Mouse (Mus musculus): ENCODE data around the gene Hist1h3c. TPM values are rescaled to one million over a fixed set of nuclear protein-coding genes. Genes with fewer than 3 reads are reported as not detected.
"Not testable (repeated sequence)": the region's sequence is repeated elsewhere in the genome, so short reads cannot be mapped to it uniquely, and the experiment has no call there.

The Hist1h3c gene
- polyA plus RNA-seq, 1 experiment from 2014 or later, result 1.6 TPM

DNA sequence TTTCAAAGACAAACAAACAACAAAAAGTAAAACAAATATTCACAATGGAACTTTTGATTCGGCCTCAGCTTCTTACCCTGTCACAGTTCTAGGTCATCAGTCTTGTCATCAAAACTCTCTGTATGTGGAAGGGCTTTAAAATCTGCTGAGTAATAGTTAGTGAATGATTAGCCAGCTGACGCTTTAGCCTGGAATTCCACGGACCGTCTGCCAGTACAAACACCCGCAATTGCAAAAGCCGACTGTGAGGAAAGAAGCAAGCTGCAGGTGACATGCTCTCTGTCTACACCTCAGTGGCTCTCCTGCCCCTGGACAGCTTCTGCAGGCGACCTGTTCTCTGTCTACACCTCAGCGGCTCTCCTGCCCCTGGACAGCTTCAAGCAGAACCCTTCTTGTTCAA is 14.9 kb downstream of the Hist1h3c start:
- Histone ChIP-seq H3K27me3 (replicated peaks; ENCODE audit: control insufficient read depth, insufficient read depth, low read length) (no peaks in the 10 kb centered on the region), H3K36me3 (ENCODE audit: control insufficient read depth, insufficient read depth) (no peaks in the 10 kb centered on the region), H3K4me2 (ENCODE audit: low read length) (no peak overlapping the region), H3K9ac (replicated peaks; ENCODE audit: low read depth, low read length) (no peak overlapping the region), H3K9me3 (ENCODE audit: control insufficient read depth, low read length) (no peaks in the 10 kb centered on the region), H3K27ac (ENCODE audit: low read length) (no peak overlapping the region), H3K4me3 (replicated peaks; ENCODE audit: low read length) (no peak overlapping the region), H3K4me1 (replicated peaks; ENCODE audit: control insufficient read depth, insufficient read depth, low read length) (no peaks in the 10 kb centered on the region)
- no peak for ATAC-seq
- WGBS, result 55% methylated on average over 8 of the region's 8 CpGs

DNA sequence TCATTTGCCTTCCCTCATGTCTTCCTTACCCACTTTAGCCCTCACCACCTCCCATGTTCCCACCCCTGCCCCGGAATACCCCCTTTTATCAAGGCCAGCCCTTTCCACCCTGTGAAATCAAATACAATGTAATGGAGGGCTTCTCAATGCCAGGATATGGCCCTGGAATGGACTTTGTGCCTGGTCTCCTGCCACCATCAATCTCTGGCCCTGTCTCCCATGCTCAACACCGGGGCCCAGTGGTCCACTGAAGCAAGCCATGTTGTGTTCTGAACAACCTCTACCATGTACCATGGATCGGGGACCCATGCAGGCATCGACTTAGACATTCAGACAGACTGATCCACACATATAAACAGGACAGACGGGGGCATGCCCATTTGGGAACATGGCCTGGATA is 15.7 kb downstream of the Hist1h3c start:
- Histone ChIP-seq H3K27ac (ENCODE audit: low read length) (no peak overlapping the region), H3K4me2 (ENCODE audit: low read length) (no peak overlapping the region), H3K36me3 (ENCODE audit: control insufficient read depth, insufficient read depth) (no peaks in the 10 kb centered on the region), H3K4me3 (replicated peaks; ENCODE audit: low read length) (no peak overlapping the region), H3K4me1 (replicated peaks; ENCODE audit: control insufficient read depth, insufficient read depth, low read length) (no peaks in the 10 kb centered on the region), H3K9ac (replicated peaks; ENCODE audit: low read depth, low read length) (no peak overlapping the region), H3K27me3 (replicated peaks; ENCODE audit: control insufficient read depth, insufficient read depth, low read length) (no peaks in the 10 kb centered on the region), H3K9me3 (ENCODE audit: control insufficient read depth, low read length) (no peaks in the 10 kb centered on the region)
- 93% methylated on average over 5 of the region's 5 CpGs for WGBS
- no peak for ATAC-seq

DNA sequence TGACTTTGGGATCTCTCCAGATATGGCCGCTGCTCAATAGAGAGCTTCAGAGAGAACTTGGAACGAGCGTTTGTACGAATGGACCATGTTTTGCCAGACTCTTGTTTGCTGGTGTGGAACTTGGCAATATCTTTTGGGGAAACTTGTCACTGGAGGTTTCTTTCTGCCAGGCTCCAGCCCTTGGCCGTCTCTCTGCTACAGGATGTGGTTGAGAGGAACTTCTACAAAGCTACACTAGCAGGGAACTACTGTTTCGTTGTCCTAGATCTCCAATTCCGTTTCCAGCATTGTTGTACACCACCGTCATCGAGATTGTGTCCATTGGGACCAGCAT is 16.2 kb downstream of the Hist1h3c start:
- Histone ChIP-seq H3K36me3 (ENCODE audit: control insufficient read depth, insufficient read depth) (no peaks in the 10 kb centered on the region), H3K27ac (ENCODE audit: low read length) (no peak overlapping the region), H3K4me1 (replicated peaks; ENCODE audit: control insufficient read depth, insufficient read depth, low read length) (no peaks in the 10 kb centered on the region), H3K9me3 (ENCODE audit: control insufficient read depth, low read length) (no peaks in the 10 kb centered on the region), H3K27me3 (replicated peaks; ENCODE audit: control insufficient read depth, insufficient read depth, low read length) (no peaks in the 10 kb centered on the region), H3K4me2 (ENCODE audit: low read length) (no peak overlapping the region), H3K4me3 (replicated peaks; ENCODE audit: low read length) (no peak overlapping the region), H3K9ac (replicated peaks; ENCODE audit: low read depth, low read length) (no peak overlapping the region)
- no peak for ATAC-seq
- 90% methylated on average over 9 of the region's 9 CpGs for WGBS

DNA sequence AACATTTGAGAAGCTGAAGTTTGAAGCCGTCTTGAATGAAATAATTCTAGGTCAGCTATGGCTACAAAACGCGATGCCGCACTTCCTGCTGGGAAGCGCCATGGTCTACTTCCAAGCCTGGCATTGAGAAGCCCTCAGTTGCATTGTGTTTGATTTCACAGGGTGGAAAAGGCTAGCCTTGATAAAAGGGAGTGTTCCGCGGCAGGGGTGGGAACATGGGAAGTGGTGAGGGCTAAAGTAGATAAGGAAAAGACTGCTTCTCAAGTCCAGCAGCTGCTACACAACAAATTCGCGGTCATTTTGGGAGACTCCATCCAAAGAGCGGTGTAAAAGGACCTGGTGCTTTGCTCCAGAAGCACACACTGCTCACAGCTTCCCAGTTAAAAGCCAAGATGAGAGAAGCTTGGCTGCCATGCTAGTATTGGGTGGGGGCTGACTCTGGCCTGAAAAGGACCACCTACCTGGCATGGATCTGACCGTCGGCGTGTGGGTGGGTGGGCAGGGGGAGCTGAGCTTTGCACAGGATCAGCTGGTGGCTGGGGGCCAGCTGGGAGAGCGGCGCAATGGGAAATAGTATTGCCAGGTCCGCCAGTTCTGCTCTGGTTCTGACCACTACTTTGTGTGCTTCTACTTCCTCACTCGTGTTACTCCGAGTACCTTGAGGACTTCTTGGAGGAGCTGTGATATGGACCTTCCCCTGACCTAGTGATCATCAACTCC is 16.8 kb downstream of the Hist1h3c start:
- Histone ChIP-seq H3K36me3 (ENCODE audit: control insufficient read depth, insufficient read depth) (no peaks in the 10 kb centered on the region), H3K9me3 (ENCODE audit: control insufficient read depth, low read length) (no peaks in the 10 kb centered on the region), H3K27ac (ENCODE audit: low read length) (no peak overlapping the region), H3K4me1 (replicated peaks; ENCODE audit: control insufficient read depth, insufficient read depth, low read length) (no peaks in the 10 kb centered on the region), H3K4me3 (replicated peaks; ENCODE audit: low read length) (no peak overlapping the region), H3K9ac (replicated peaks; ENCODE audit: low read depth, low read length) (no peak overlapping the region), H3K4me2 (ENCODE audit: low read length) (no peak overlapping the region), H3K27me3 (replicated peaks; ENCODE audit: control insufficient read depth, insufficient read depth, low read length) (no peaks in the 10 kb centered on the region)
- WGBS, result 91% methylated on average over 18 of the region's 18 CpGs
- no peak for ATAC-seq

DNA sequence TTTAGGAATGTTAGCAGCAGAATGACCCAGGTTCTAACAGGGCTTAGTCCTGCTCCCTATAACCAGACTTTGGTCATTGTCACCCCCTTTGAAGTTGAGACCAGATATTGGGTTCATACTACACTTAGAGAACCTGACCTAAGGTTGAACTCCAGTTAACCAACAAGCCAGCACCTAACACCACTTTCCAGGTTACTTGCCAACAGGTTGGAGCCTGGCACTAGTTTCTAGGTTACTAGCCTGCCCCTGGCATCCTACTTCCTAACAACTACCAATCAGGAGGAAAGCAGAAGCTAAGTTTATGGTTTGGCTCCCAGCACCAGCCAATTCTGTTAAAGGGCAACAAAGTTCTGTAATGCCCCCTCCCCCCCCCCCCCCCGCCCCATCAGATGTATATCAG is 20.2 kb downstream of the Hist1h3c start:
- no peaks in the 10 kb centered on the region for H3K27me3 ChIP-seq (replicated peaks; ENCODE audit: control insufficient read depth, insufficient read depth, low read length)
- H3K36me3 ChIP-seq (ENCODE audit: control insufficient read depth, insufficient read depth), result no peaks in the 10 kb centered on the region
- no CpG with 5 or more reads among the region's 1 CpGs for WGBS
- H3K9ac ChIP-seq (replicated peaks; ENCODE audit: low read depth, low read length), result no peak overlapping the region
- no peaks in the 10 kb centered on the region for H3K9me3 ChIP-seq (ENCODE audit: control insufficient read depth, low read length)
- H3K27ac ChIP-seq (ENCODE audit: low read length), result no peak overlapping the region
- no peak overlapping the region for H3K4me3 ChIP-seq (replicated peaks; ENCODE audit: low read length)
- ATAC-seq, result no peak
- no peak overlapping the region for H3K4me2 ChIP-seq (ENCODE audit: low read length)
- no peaks in the 10 kb centered on the region for H3K4me1 ChIP-seq (replicated peaks; ENCODE audit: control insufficient read depth, insufficient read depth, low read length)

DNA sequence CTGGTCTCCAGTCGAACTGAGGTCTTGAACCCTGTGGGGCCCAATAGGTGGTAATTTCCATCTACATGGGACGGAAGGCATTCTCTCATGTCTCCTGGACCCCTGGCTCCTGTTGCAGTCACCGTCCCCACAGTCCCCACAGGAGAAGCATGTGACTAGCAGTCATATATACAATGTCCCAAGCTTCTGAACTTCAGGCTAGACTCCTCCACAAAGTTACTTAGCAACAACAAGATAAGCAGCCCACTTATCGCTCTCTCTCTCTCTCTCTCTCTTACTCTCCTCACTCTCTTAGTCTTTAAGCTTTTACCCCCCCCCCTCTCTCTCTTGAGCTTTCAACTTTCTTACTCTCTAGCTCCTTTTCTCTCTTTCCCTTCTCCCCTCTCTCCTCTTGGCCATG is 21.2 kb downstream of the Hist1h3c start:
- Histone ChIP-seq H3K36me3 (ENCODE audit: control insufficient read depth, insufficient read depth) (no peaks in the 10 kb centered on the region), H3K9ac (replicated peaks; ENCODE audit: low read depth, low read length) (no peak overlapping the region), H3K4me2 (ENCODE audit: low read length) (no peak overlapping the region), H3K27ac (ENCODE audit: low read length) (no peak overlapping the region), H3K4me3 (replicated peaks; ENCODE audit: low read length) (no peak overlapping the region), H3K4me1 (replicated peaks; ENCODE audit: control insufficient read depth, insufficient read depth, low read length) (no peaks in the 10 kb centered on the region), H3K27me3 (replicated peaks; ENCODE audit: control insufficient read depth, insufficient read depth, low read length) (no peaks in the 10 kb centered on the region), H3K9me3 (ENCODE audit: control insufficient read depth, low read length) (no peaks in the 10 kb centered on the region)
- no peak for ATAC-seq
- WGBS, result 91% methylated on average over 4 of the region's 4 CpGs

DNA sequence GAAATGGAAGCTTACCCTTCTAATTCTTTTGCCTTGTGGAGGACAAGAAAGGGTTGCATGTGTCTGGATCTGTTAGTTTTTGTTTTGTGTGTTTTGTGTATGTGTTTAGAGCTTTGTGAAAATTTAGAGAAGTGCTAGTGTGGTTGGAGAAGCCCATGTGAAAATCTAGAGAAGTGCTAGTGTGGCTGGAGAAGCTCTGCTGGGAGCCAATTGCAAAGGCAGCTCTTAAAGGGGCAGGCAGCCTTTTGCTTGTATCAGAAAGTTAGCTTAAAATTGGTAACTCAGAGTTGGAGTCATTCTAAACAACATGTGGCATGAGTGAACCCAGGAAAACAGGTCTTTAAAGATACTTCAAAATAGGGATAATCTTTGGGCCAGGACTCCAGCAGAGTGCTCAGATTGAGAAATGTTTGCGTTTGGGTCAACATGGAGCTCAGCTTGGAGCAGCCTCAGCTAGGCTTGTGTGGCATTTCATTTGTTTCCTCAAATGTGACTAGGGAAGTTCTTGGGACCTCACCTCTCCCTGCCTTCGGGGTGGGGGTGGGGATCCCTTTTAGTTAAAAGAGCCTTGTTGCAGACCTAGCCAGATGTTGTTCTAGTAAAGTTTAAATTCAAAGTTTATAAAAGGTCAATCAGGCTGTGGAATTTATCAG is 27.7 kb downstream of the Hist1h3c start:
- not testable (repeated sequence) for ATAC-seq; H3K4me3 ChIP-seq (replicated peaks; ENCODE audit: low read length); H3K27me3 ChIP-seq (replicated peaks; ENCODE audit: control insufficient read depth, insufficient read depth, low read length); H3K9ac ChIP-seq (replicated peaks; ENCODE audit: low read depth, low read length); H3K27ac ChIP-seq (ENCODE audit: low read length); H3K4me2 ChIP-seq (ENCODE audit: low read length); H3K36me3 ChIP-seq (ENCODE audit: control insufficient read depth, insufficient read depth); H3K9me3 ChIP-seq (ENCODE audit: control insufficient read depth, low read length); H3K4me1 ChIP-seq (replicated peaks; ENCODE audit: control insufficient read depth, insufficient read depth, low read length)
- 15% methylated on average over 2 of the region's 2 CpGs for WGBS

DNA sequence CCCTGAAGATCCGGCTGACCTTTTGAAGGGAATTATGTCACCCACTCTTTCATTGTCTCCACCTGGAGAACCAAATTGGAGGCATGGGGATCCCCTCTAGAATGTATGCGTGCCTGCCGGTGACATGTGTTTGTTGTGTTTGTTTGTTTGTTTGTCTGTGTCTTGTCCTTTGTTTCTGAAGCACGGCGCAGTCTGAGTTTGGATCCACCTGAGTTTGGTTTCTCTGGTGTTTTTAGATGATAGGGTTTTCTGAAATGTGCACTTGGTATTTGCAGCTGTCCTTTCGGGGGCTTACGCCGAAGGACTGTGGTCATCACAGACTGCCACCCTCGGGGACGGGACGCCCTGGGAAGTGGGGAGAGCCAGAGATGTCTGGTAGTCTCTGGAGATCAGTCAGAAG is 28.2 kb downstream of the Hist1h3c start:
- Histone ChIP-seq H3K4me3 (replicated peaks; ENCODE audit: low read length) (no peak overlapping the region), H3K9ac (replicated peaks; ENCODE audit: low read depth, low read length) (no peak overlapping the region), H3K27me3 (replicated peaks; ENCODE audit: control insufficient read depth, insufficient read depth, low read length) (no peaks in the 10 kb centered on the region), H3K4me2 (ENCODE audit: low read length) (no peak overlapping the region), H3K27ac (ENCODE audit: low read length) (no peak overlapping the region), H3K9me3 (ENCODE audit: control insufficient read depth, low read length) (no peaks in the 10 kb centered on the region), H3K4me1 (replicated peaks; ENCODE audit: control insufficient read depth, insufficient read depth, low read length) (no peaks in the 10 kb centered on the region), H3K36me3 (ENCODE audit: control insufficient read depth, insufficient read depth) (no peaks in the 10 kb centered on the region)
- no peak for ATAC-seq
- 63% methylated on average over 11 of the region's 11 CpGs for WGBS

DNA sequence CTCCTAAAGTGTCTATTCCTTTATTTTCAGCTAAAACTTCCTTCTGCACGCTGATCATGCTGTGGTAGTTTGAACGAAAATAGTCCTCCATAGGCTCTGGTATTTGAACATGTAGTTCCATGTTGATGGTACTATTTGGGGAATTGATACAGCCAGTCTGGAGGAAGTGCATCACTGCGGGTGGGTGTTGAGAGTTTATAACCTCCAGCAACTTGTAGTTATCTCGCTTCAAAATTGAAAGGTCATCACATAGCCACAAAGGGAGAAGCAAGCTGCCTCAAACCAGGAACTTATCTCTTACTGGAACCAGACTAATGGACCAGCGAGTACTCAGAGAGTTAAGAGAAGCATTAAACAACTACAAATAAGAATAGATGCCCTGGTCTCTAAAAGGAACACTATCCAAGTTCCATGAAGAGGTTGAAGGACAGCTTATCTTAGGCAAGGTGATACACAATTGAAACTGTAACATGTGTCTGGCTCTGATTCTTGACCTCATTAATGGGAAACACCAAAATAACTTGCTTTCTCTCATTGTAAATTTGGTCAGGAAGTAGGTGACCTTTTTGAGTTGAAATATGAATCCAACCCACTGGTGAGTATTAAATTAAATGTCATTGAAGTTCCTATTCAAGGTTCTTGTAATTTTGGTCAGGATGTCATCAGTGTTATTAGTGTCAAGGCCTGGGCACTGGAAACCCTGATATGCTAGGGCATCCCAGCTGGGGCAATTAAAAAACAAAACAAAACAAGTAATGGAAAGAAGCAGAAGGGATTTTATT is 28.9 kb downstream of the Hist1h3c start:
- WGBS, result 87% methylated on average over 5 of the region's 5 CpGs

More for the DNA sequence above, 28.9 kb downstream of the Hist1h3c start:
- ATAC-seq, result no peak
- Histone ChIP-seq H3K4me2 (ENCODE audit: low read length) (no peak overlapping the region), H3K27me3 (replicated peaks; ENCODE audit: control insufficient read depth, insufficient read depth, low read length) (no peaks in the 10 kb centered on the region), H3K9ac (replicated peaks; ENCODE audit: low read depth, low read length) (no peak overlapping the region), H3K4me1 (replicated peaks; ENCODE audit: control insufficient read depth, insufficient read depth, low read length) (no peaks in the 10 kb centered on the region), H3K9me3 (ENCODE audit: control insufficient read depth, low read length) (no peaks in the 10 kb centered on the region), H3K27ac (ENCODE audit: low read length) (no peak overlapping the region), H3K36me3 (ENCODE audit: control insufficient read depth, insufficient read depth) (no peaks in the 10 kb centered on the region), H3K4me3 (replicated peaks; ENCODE audit: low read length) (no peak overlapping the region)
